Mouse (Mus musculus): Measurements from ENCODE around the gene Bmp7. TPM values are rescaled to one million over a fixed set of nuclear protein-coding genes. Genes with fewer than 3 reads are reported as not detected.

The Bmp7 gene
- polyA plus RNA-seq, 1 experiment from 2014 or later = 2.7 TPM

DNA sequence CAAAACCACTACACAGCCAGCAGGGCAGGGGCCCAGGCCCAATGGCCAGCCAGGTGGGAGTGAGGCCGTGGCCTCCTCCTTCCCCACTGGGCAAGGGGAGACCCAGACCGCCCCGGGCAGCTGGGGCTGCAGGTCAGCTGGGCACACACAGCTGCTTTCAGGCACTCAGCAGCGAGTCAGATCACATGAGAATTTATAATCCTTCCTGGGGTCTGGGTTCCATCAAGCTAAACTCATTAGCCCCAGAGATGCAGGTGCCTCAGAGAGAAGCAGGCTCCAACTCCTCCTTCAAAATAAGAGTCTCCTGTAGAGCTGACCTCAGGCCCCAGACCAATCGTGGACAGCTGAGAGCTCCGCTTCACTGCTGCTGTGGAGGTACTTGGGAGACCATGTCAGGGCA lies 15.2 kb downstream of the Bmp7 start:
- Histone ChIP-seq H3K4me3 (ENCODE audit: low read depth, low read length) (no peak overlapping the region), H3K9me3 (replicated peaks; ENCODE audit: control insufficient read depth, low read length) (no peaks in the 10 kb centered on the region), H3K4me2 (ENCODE audit: low read depth, low read length) (no peak overlapping the region), H3K4me1 (ENCODE audit: control insufficient read depth, low read depth, low read length) (no peaks in the 10 kb centered on the region), H3K27me3 (ENCODE audit: control insufficient read depth, insufficient read depth, low read depth, low read length) (no peaks in the 10 kb centered on the region), H3K36me3 (ENCODE audit: control insufficient read depth, insufficient read depth) (no peaks in the 10 kb centered on the region), H3K27ac (ENCODE audit: low read length) (no peak overlapping the region), H3K9ac (ENCODE audit: low read depth, low read length) (no peak overlapping the region)
- no peak for ATAC-seq (ENCODE audit: low read depth)
- WGBS (ENCODE audit: insufficient replicate concordance) = 55% methylated on average over 6 of the region's 6 CpGs

DNA sequence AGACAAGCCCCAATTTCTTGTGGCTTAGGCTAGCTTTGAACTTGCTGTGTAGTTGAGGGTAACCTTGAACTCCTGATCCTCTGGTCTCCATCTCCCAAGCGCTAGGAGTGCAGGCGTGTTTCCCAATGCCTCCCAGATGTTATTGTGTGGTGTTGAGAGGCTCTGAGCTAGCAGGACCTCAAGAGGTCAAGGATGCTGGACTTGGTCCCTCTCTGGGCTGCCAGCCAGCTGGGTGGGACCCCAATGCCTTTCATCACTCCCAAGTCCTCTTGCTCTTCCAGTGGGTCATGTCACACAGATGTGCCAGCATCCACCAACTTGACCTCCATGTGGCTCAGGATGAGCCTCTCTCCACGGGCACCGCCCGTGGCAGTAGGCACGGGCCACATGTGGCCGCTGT lies 16.9 kb downstream of the Bmp7 start:
- Histone ChIP-seq H3K4me1 (ENCODE audit: control insufficient read depth, low read depth, low read length) (no peaks in the 10 kb centered on the region), H3K9ac (ENCODE audit: low read depth, low read length) (no peak overlapping the region), H3K27me3 (ENCODE audit: control insufficient read depth, insufficient read depth, low read depth, low read length) (no peaks in the 10 kb centered on the region), H3K4me2 (ENCODE audit: low read depth, low read length) (no peak overlapping the region), H3K27ac (ENCODE audit: low read length) (no peak overlapping the region), H3K36me3 (ENCODE audit: control insufficient read depth, insufficient read depth) (no peaks in the 10 kb centered on the region), H3K4me3 (ENCODE audit: low read depth, low read length) (no peak overlapping the region), H3K9me3 (replicated peaks; ENCODE audit: control insufficient read depth, low read length) (no peaks in the 10 kb centered on the region)
- 0 out of 2 replicates have a peak, but pooled peaks have one; percentile 47 for ATAC-seq (ENCODE audit: low read depth)
- WGBS (ENCODE audit: insufficient replicate concordance) = 63% methylated on average over 7 of the region's 7 CpGs

DNA sequence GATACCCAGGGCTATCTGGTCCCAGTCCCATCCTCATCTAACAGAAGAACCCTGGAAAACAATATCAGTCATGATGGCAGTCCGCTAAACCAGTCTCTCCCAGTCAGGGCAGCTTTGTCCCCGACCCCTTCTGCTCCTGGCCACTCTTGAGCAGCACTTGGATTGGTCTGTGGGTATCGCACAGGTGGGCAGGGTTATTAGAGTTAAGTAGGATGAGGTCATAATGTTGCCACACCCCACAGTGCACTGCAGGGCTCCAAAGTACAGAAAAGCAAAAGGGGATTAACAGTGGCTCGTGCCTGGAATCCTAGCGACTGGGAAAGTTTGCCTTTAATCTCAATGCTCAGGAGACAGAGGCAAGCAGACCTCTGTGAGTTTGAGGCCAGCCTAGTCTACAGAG lies 17.5 kb downstream of the Bmp7 start:
- peak; percentile 33; the same call in 1 of the 2 replicates for ATAC-seq (ENCODE audit: low read depth)
- Histone ChIP-seq H3K4me2 (ENCODE audit: low read depth, low read length) (no peak overlapping the region), H3K9me3 (replicated peaks; ENCODE audit: control insufficient read depth, low read length) (no peaks in the 10 kb centered on the region), H3K36me3 (ENCODE audit: control insufficient read depth, insufficient read depth) (no peaks in the 10 kb centered on the region), H3K4me1 (ENCODE audit: control insufficient read depth, low read depth, low read length) (no peaks in the 10 kb centered on the region), H3K9ac (ENCODE audit: low read depth, low read length) (no peak overlapping the region), H3K4me3 (ENCODE audit: low read depth, low read length) (no peak overlapping the region), H3K27ac (ENCODE audit: low read length) (no peak overlapping the region), H3K27me3 (ENCODE audit: control insufficient read depth, insufficient read depth, low read depth, low read length) (no peaks in the 10 kb centered on the region)
- WGBS (ENCODE audit: insufficient replicate concordance) = 52% methylated on average over 5 of the region's 5 CpGs

DNA sequence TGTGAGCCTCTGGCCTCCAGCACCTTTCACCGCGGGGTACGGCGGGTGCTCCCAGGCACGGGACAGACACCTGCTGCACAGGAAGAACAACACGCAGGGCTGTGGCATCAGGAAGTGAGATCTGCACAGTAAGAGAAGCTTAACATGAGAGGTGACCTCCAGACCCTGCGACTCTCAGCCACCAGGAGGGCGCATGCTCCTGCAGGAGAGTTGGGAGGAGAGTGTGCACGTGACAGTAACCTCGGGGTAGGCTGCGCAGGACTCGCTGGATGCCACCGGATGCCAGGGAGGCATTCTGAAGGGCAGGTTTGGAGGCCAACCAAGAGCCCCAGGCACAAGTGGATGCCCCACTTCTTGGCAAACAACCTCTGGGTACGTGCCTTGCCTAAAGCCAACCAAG lies 26.1 kb downstream of the Bmp7 start:
- no peak for ATAC-seq (ENCODE audit: low read depth)
- Histone ChIP-seq H3K4me1 (ENCODE audit: control insufficient read depth, low read depth, low read length) (no peaks in the 10 kb centered on the region), H3K27ac (ENCODE audit: low read length) (no peak overlapping the region), H3K9ac (ENCODE audit: low read depth, low read length) (no peak overlapping the region), H3K36me3 (ENCODE audit: control insufficient read depth, insufficient read depth) (no peaks in the 10 kb centered on the region), H3K4me3 (ENCODE audit: low read depth, low read length) (no peak overlapping the region), H3K4me2 (ENCODE audit: low read depth, low read length) (no peak overlapping the region), H3K27me3 (ENCODE audit: control insufficient read depth, insufficient read depth, low read depth, low read length) (no peaks in the 10 kb centered on the region), H3K9me3 (replicated peaks; ENCODE audit: control insufficient read depth, low read length) (no peaks in the 10 kb centered on the region)
- 64% methylated on average over 14 of the region's 14 CpGs for WGBS (ENCODE audit: insufficient replicate concordance)

DNA sequence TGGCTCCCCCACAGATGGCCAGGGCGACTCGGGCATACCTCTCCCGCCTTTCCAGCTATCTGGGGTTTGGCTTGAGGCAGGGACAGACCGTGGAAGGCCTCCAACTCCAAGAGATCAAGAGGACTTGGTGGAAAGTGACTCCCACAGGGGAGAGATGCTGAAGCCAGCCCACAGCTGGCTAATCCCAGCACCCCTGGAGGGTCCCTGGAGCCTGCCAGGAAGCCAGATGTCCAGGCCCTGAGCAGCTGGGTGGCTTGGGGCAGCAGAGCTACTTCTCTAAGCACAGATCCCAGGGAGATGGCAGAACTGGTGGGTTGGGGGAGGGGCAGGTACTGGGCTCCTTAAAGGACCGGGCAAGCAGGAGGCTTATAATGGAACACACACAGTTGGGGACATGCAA lies 28.4 kb downstream of the Bmp7 start:
- Histone ChIP-seq H3K27ac (ENCODE audit: low read length) (no peak overlapping the region), H3K9me3 (replicated peaks; ENCODE audit: control insufficient read depth, low read length) (no peaks in the 10 kb centered on the region)
- 49% methylated on average over 5 of the region's 5 CpGs for WGBS (ENCODE audit: insufficient replicate concordance)

DNA sequence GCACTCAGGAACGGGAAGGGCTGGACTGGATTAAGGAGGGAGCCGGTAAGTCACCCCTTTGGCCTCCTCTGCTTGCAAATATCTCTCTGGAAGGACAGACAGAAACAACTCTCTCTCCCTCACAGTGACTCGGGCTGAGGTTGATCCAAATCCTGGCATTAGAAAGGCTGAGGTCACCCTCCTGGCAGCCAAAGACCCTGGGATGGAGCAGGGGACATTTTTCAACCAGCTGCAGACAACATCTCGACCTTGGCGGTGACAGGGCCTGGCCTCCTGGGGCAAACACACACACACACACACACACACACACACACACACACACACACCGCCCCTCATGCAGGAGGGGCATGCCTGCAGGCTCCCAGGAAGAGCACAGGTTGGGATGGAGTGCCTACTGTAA lies 29.0 kb downstream of the Bmp7 start:
- no peak overlapping the region for H3K9ac ChIP-seq (ENCODE audit: low read depth, low read length)
- no peak overlapping the region for H3K27ac ChIP-seq (ENCODE audit: low read length)
- H3K4me3 ChIP-seq (ENCODE audit: low read depth, low read length) = no peak overlapping the region
- no peak overlapping the region for H3K4me2 ChIP-seq (ENCODE audit: low read depth, low read length)
- no peaks in the 10 kb centered on the region for H3K27me3 ChIP-seq (ENCODE audit: control insufficient read depth, insufficient read depth, low read depth, low read length)
- H3K4me1 ChIP-seq (ENCODE audit: control insufficient read depth, low read depth, low read length) = no peaks in the 10 kb centered on the region
- H3K36me3 ChIP-seq (ENCODE audit: control insufficient read depth, insufficient read depth) = no peaks in the 10 kb centered on the region
- ATAC-seq (ENCODE audit: low read depth) = no peak
- no peaks in the 10 kb centered on the region for H3K9me3 ChIP-seq (replicated peaks; ENCODE audit: control insufficient read depth, low read length)
- 67% methylated on average over 6 of the region's 6 CpGs for WGBS (ENCODE audit: insufficient replicate concordance)

More for the DNA sequence above, 28.4 kb downstream of the Bmp7 start:
- Histone ChIP-seq H3K4me2 (ENCODE audit: low read depth, low read length) (no peak overlapping the region), H3K27me3 (ENCODE audit: control insufficient read depth, insufficient read depth, low read depth, low read length) (no peaks in the 10 kb centered on the region), H3K9ac (ENCODE audit: low read depth, low read length) (no peak overlapping the region), H3K4me1 (ENCODE audit: control insufficient read depth, low read depth, low read length) (no peaks in the 10 kb centered on the region), H3K36me3 (ENCODE audit: control insufficient read depth, insufficient read depth) (no peaks in the 10 kb centered on the region), H3K4me3 (ENCODE audit: low read depth, low read length) (no peak overlapping the region)
- ATAC-seq (ENCODE audit: low read depth) = no peak

DNA sequence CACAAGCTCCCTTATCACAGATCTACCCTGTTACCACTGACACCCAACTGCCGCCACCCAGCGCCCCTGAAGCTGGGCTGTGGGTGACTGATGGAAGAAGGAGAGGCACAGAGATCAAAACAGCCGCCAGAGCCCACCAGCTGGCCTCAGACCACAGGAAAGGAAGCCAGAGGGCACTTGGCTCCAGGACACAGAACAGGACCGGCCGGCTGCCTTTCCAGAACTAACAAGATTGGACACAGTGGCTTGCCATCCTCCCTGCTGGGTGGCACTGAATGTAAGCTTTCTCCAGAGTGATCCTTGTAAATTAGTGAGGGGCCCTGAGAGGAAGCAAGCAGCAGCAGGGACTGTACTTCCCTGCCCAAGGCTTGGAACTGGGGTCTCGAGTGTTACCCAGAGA lies 30.7 kb downstream of the Bmp7 start:
- H3K36me3 ChIP-seq (ENCODE audit: control insufficient read depth, insufficient read depth) = no peaks in the 10 kb centered on the region
- no peak overlapping the region for H3K4me2 ChIP-seq (ENCODE audit: low read depth, low read length)
- H3K9ac ChIP-seq (ENCODE audit: low read depth, low read length) = no peak overlapping the region
- no peak overlapping the region for H3K4me3 ChIP-seq (ENCODE audit: low read depth, low read length)
- no peak for ATAC-seq (ENCODE audit: low read depth)
- H3K27ac ChIP-seq (ENCODE audit: low read length) = no peak overlapping the region
- 33% methylated on average over 6 of the region's 6 CpGs for WGBS (ENCODE audit: insufficient replicate concordance)
- H3K4me1 ChIP-seq (ENCODE audit: control insufficient read depth, low read depth, low read length) = no peaks in the 10 kb centered on the region; the same call in 1 of the 2 replicates
- no peaks in the 10 kb centered on the region for H3K27me3 ChIP-seq (ENCODE audit: control insufficient read depth, insufficient read depth, low read depth, low read length)
- H3K9me3 ChIP-seq (replicated peaks; ENCODE audit: control insufficient read depth, low read length) = no peaks in the 10 kb centered on the region

DNA sequence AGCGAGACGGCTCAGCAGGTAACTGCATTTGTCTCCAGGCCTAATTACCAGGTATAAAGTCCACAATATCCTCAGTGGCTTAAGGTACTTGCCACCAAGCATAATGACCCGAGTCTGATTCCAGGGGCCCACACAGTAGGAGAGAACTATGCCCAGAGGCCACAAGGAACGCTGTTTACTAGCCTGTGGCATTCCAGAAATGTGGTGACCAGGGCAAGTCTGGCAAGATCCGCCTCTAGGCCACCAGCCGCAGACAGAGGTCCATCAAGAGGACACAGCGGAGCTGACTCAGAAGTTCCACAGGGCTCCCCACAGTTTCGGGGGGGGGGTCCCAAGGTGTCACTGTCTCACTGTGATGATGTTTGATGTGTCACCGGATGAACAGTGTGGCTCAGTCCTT lies 34.0 kb downstream of the Bmp7 start:
- Histone ChIP-seq H3K27me3 (ENCODE audit: control insufficient read depth, insufficient read depth, low read depth, low read length) (no peaks in the 10 kb centered on the region), H3K36me3 (ENCODE audit: control insufficient read depth, insufficient read depth) (no peaks in the 10 kb centered on the region), H3K4me1 (ENCODE audit: control insufficient read depth, low read depth, low read length) (peaks cover 3% of the 10 kb centered on the region; the same call in 1 of the 2 replicates), H3K4me3 (ENCODE audit: low read depth, low read length) (no peak overlapping the region), H3K27ac (ENCODE audit: low read length) (no peak overlapping the region), H3K4me2 (ENCODE audit: low read depth, low read length) (no peak overlapping the region), H3K9ac (ENCODE audit: low read depth, low read length) (no peak overlapping the region), H3K9me3 (replicated peaks; ENCODE audit: control insufficient read depth, low read length) (no peaks in the 10 kb centered on the region)
- no peak for ATAC-seq (ENCODE audit: low read depth)
- WGBS (ENCODE audit: insufficient replicate concordance) = 70% methylated on average over 9 of the region's 9 CpGs

DNA sequence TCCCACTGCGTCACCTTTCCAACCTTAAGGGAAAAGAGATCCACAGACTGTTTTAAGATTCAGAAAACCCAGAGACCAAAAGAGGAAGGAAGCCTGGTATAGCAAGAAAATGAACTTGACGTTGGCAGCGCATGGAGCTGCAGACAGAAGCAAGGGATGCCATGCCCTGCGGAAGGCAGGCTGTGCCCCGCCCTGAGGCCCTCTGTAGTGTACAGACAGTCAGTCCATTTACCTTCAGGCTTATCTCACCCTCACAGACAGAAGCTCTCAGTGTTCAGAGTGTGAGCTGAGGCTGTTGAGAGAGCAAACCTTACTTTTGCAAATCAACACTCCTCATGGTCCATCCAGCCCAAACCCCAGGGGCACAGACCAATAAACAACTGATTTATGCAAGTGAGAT lies 35.1 kb downstream of the Bmp7 start:
- H3K27ac ChIP-seq (ENCODE audit: low read length) = no peak overlapping the region
- H3K9me3 ChIP-seq (replicated peaks; ENCODE audit: control insufficient read depth, low read length) = no peaks in the 10 kb centered on the region
- no peak overlapping the region for H3K9ac ChIP-seq (ENCODE audit: low read depth, low read length)
- no peak overlapping the region for H3K4me3 ChIP-seq (ENCODE audit: low read depth, low read length)
- ATAC-seq (ENCODE audit: low read depth) = 0 out of 2 replicates have a peak, but pooled peaks have one; percentile 22
- no peaks in the 10 kb centered on the region for H3K27me3 ChIP-seq (ENCODE audit: control insufficient read depth, insufficient read depth, low read depth, low read length)
- 23% methylated on average over 5 of the region's 5 CpGs for WGBS (ENCODE audit: insufficient replicate concordance)
- H3K4me1 ChIP-seq (ENCODE audit: control insufficient read depth, low read depth, low read length) = peaks cover 3% of the 10 kb centered on the region; the same call in 1 of the 2 replicates
- H3K4me2 ChIP-seq (ENCODE audit: low read depth, low read length) = no peak overlapping the region
- H3K36me3 ChIP-seq (ENCODE audit: control insufficient read depth, insufficient read depth) = no peaks in the 10 kb centered on the region
